Mouse (Mus musculus) spleen, postnatal 0 days (tissue): ENCODE results near the gene Gstt3. TPM values are rescaled to one million over a fixed set of nuclear protein-coding genes. Genes with fewer than 3 reads are reported as not detected.

ENCODE experiments used
- polyA plus RNA-seq: library from polyadenylated mRNA; unstranded; fragments of >200 nt; fragmentation: Nextera tagmentation; extraction: Ambion mirVana; gene quantifications from 2 replicates; pipeline ENCODE4 v1.2.1, GENCODE M21; 2015

Gene Gstt3
- polyA plus RNA-seq, result 2.4 and 3.0 TPM in 2 replicates

GRCm38 (mm10) chr10:75780769-75781578 is at the start of gene Gstt3, which contains the start of gene Gm20441:
Gstt3 (minus strand) TSS chr10:75781414.
Gm20441 (minus strand) TSS chr10:75780954.

GRCm38 (mm10) chr10:75822443-75822842 is 41.2 kb upstream of the Gstt3 start, which contains the start of gene Gstt4:
Gstt4 (minus strand) TSS chr10:75822543.

GRCm38 (mm10) chr10:75798176-75798696 is 17.0 kb upstream of the Gstt3 start, which contains the start of gene Gstt1:
Gstt1 (minus strand) TSS chr10:75798584.

GRCm38 (mm10) chr10:75772795-75773664 is 8.2 kb downstream of the Gstt3 start, which contains the start of gene Ddt:
Ddt (minus strand) TSS chr10:75773414.

GRCm38 (mm10) chr10:75763682-75764518 is 17.3 kb downstream of the Gstt3 start, which contains the start of gene Cabin1:
Cabin1 (minus strand) TSS chr10:75764341.

Other genes with a start within 250 kb of the Gstt3 start
- gene Lrrc75b, start 221.1 kb downstream of the Gstt3 start, polyA plus RNA-seq, result 0.46 and 0.49 TPM in 2 replicates
- 0.85 and 1.6 TPM in 2 replicates for gene Ggt1, start 219.8 kb downstream of the Gstt3 start, polyA plus RNA-seq
- gene Ggt5, start 192.1 kb downstream of the Gstt3 start, polyA plus RNA-seq, result 5.1 and 8.3 TPM in 2 replicates
- 3.8 and 3.9 TPM in 2 replicates for gene Susd2, start 137.4 kb downstream of the Gstt3 start, polyA plus RNA-seq
- gene Cabin1, start 17.1 kb downstream of the Gstt3 start, polyA plus RNA-seq, result 26.2 and 30.1 TPM in 2 replicates
- gene Ddt, start 8.0 kb downstream of the Gstt3 start, polyA plus RNA-seq, result 18.3 and 25.7 TPM in 2 replicates
- gene Gm20441, start 460 bp downstream of the Gstt3 start, polyA plus RNA-seq, result not detected in 2 replicates
- 6.4 and 7.5 TPM in 2 replicates for gene Gstt1, start 17.2 kb upstream of the Gstt3 start, polyA plus RNA-seq
- not detected in 2 replicates for gene Gstt4, start 41.1 kb upstream of the Gstt3 start, polyA plus RNA-seq
- gene Gstt2, start 56.0 kb upstream of the Gstt3 start, polyA plus RNA-seq, result 16.2 and 20.3 TPM in 2 replicates
- 666 and 688 TPM in 2 replicates for gene Mif, start 78.8 kb upstream of the Gstt3 start, polyA plus RNA-seq
- 0.67 and 1.0 TPM in 2 replicates for gene Derl3, start 112.0 kb upstream of the Gstt3 start, polyA plus RNA-seq
- 64.1 and 66.6 TPM in 2 replicates for gene Smarcb1, start 140.2 kb upstream of the Gstt3 start, polyA plus RNA-seq
- gene Chchd10, start 151.7 kb upstream of the Gstt3 start, polyA plus RNA-seq, result 83.0 and 91.7 TPM in 2 replicates
- 9.6 and 12.3 TPM in 2 replicates for gene Mmp11, start 155.1 kb upstream of the Gstt3 start, polyA plus RNA-seq
- 15.8 and 17.8 TPM in 2 replicates for gene Gm867, start 159.3 kb upstream of the Gstt3 start, polyA plus RNA-seq
- gene Vpreb3, start 161.6 kb upstream of the Gstt3 start, polyA plus RNA-seq, result 41.2 and 56.8 TPM in 2 replicates
- not detected in 2 replicates for gene Gm5134, start 173.1 kb upstream of the Gstt3 start, polyA plus RNA-seq